Mouse (Mus musculus) limb, embryonic 11.5 days (tissue): ENCODE results near the gene Mfng. TPM values are rescaled to one million over a fixed set of nuclear protein-coding genes. Genes with fewer than 3 reads are reported as not detected.

Experiments used
- ATAC-seq: fragments of 200-750 bp; cut with Nextera tagmentation; 2 replicates; pipeline ENCODE4 v1.8.0; 2017; ENCODE audit warnings: low read depth; ENCODE audit not compliant: insufficient number of reproducible peaks, low FRiP score, low TSS enrichment
- DNase-seq: peaks from one replicate; pipeline ENCODE4 v3.0.0-alpha.2; 2015; ENCODE audit warnings: low spot score
- H3K27ac ChIP-seq: fragments of 300-500 bp; sonication (generic); replicated peaks from 2 replicates; pipeline ENCODE4 v1.5.1; 2014; ENCODE audit warnings: low read depth, mild to moderate bottlenecking, low read length
- H3K27me3 ChIP-seq: fragments of 300-500 bp; sonication (generic); 2 replicates; pipeline ENCODE4 v1.6.1; 2014; ENCODE audit warnings: mild to moderate bottlenecking, low read length, mixed read lengths; ENCODE audit not compliant: control insufficient read depth, insufficient read depth
- H3K36me3 ChIP-seq: fragments of 300-500 bp; sonication (generic); 2 replicates; pipeline ENCODE4 v1.6.1; 2014; ENCODE audit warnings: mild to moderate bottlenecking, low read length, moderate library complexity, mixed read lengths; ENCODE audit not compliant: control insufficient read depth, insufficient read depth
- H3K4me1 ChIP-seq: fragments of 300-500 bp; sonication (generic); 2 replicates; pipeline ENCODE4 v1.6.1; 2014; ENCODE audit warnings: low read length, mixed read lengths; ENCODE audit not compliant: control insufficient read depth, insufficient read depth
- H3K4me2 ChIP-seq: fragments of 300-500 bp; sonication (generic); 2 replicates; pipeline ENCODE4 v1.6.1; 2014; ENCODE audit warnings: low read depth, mild to moderate bottlenecking, moderate library complexity; ENCODE audit not compliant: severe bottlenecking
- H3K4me3 ChIP-seq: fragments of 300-500 bp; sonication (generic); 2 replicates; pipeline ENCODE4 v1.5.1; 2014; ENCODE audit warnings: low read depth, low read length
- H3K9ac ChIP-seq: fragments of 300-500 bp; sonication (generic); 2 replicates; pipeline ENCODE4 v1.6.1; 2014; ENCODE audit warnings: mild to moderate bottlenecking, low read length
- H3K9me3 ChIP-seq: fragments of 300-500 bp; sonication (generic); 2 replicates; pipeline ENCODE4 v1.6.1; 2016; ENCODE audit warnings: low read length; ENCODE audit not compliant: control insufficient read depth
- WGBS: fragments of 180-500 bp; shearing (Covaris S2); extraction: QIAGEN DNeasy Blood & Tissue Kit; methylation state at CpG from one replicate; pipeline ENCODE4 v1.1.7; 2014; 5-methylcytosine and 5-hydroxymethylcytosine counted together
- polyA plus RNA-seq: library from polyadenylated mRNA; unstranded; fragments of >200 nt; fragmentation: Nextera tagmentation; extraction: Ambion mirVana; gene quantifications from 2 replicates; pipeline ENCODE4 v1.2.1, GENCODE M21; 2014

Mfng gene
- polyA plus RNA-seq, result 5.3 and 7.5 TPM in 2 replicates

DNA sequence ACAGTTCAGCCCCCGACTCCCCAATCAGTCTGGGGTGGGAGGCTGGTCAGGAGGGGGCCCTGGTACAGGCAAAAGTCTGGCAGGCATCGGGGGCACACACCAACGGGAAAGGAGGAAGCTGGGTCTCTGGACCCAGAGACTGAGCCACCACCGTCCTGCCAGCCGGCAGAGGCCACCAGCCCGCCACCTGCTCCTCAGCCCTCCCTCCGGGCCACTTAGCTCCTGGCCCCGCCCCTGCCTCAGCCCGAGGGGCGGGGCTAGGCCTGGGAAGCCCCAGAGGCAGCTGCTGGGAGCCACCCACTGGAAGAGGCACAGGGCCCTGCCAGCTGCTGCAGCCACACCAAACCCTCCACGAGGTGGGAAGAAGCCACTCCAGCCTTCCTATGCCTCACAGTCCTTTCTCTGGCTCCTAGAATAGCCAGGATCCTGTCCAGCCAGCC lies at the start of gene Mfng:
TSS of gene Mfng (minus strand) at position 186 of the 440 bp plus-strand sequence.
- ATAC-seq, result no peak
- Histone ChIP-seq H3K36me3 (no peaks in the 10 kb centered on the region; the same call in 1 of the 2 replicates), H3K27me3 (no peaks in the 10 kb centered on the region), H3K27ac (0 out of 2 replicates have a peak within 1 kb of the TSS, but pooled peaks have one; percentile 33), H3K9me3 (no peaks in the 10 kb centered on the region), H3K4me1 (peaks cover 7% of the 10 kb centered on the region), H3K4me2 (peak within 1 kb of the TSS; percentile 20; the same call in 1 of the 2 replicates), H3K9ac (0 out of 2 replicates have a peak within 1 kb of the TSS, but pooled peaks have one; percentile 22), H3K4me3 (peak within 1 kb of the TSS; percentile 10; the same call in 1 of the 2 replicates)
- 0% methylated on average over 9 of the region's 11 CpGs for WGBS
- peak; percentile 72 for DNase-seq

- Histone ChIP-seq H3K36me3 (no peaks in the 10 kb centered on the region), H3K27ac (no peak overlapping the region), H3K27me3 (no peaks in the 10 kb centered on the region), H3K4me3 (no peak overlapping the region), H3K9ac (no peak overlapping the region), H3K4me1 (no peaks in the 10 kb centered on the region), H3K9me3 (no peaks in the 10 kb centered on the region), H3K4me2 (no peak overlapping the region)
- DNase-seq, result no peak
- 51% methylated on average over 6 of the region's 6 CpGs for WGBS
- no peak for ATAC-seq
These were observed 42.8 kb upstream of the Mfng start for GRCm38 (mm10) chr15:78816074-78816391.

DNA sequence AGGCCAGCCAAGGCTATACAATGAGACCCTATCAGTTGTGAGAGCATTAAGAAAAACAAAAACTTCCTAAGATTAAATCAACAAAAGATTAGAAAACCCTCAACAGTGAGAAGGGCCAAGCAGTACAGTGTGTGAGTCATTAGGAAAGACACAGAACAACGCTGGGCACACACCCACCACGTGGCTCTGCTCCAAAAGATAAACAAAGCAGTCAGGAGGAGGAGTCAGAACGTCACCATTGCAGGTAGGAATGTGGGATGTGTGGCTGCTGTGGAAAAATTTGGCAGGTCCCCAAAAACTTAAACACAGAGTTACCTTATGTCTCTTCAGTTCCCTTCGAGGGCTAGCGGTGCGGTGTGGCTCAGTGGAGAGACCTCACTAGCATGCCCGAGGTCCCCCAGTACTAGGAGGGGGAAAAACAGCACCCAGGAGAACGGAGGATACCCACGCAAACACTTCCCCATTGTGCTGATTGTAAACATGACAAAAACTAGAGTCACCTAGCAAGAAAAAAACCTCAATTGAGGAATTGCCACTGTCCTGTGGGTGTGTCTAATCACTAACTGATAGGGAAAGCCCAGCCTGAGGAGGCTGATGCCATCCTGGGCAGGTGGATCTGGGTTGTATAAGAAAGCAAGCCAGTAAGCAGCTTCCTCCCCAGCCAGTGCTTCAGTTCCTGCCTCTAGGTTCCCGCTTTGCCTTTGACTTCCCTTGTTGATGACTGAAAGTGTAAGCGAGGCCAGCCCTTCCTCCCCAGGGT lies 42.2 kb upstream of the Mfng start:
- no peak overlapping the region for H3K27ac ChIP-seq
- no peaks in the 10 kb centered on the region for H3K9me3 ChIP-seq
- ATAC-seq (no peak), DNase-seq (no peak)
- H3K9ac ChIP-seq, result no peak overlapping the region
- no peaks in the 10 kb centered on the region for H3K27me3 ChIP-seq
- no peaks in the 10 kb centered on the region for H3K36me3 ChIP-seq
- no peaks in the 10 kb centered on the region for H3K4me1 ChIP-seq
- H3K4me3 ChIP-seq, result no peak overlapping the region
- no peak overlapping the region for H3K4me2 ChIP-seq
- WGBS, result 58% methylated on average over 11 of the region's 11 CpGs

- H3K27ac ChIP-seq, result no peak overlapping the region
- no peak overlapping the region for H3K4me3 ChIP-seq
- ATAC-seq, result no peak
- no peaks in the 10 kb centered on the region for H3K9me3 ChIP-seq
- H3K27me3 ChIP-seq, result no peaks in the 10 kb centered on the region
- H3K36me3 ChIP-seq, result no peaks in the 10 kb centered on the region
- 0 out of 2 replicates have a peak, but pooled peaks cover 2% of the 10 kb centered on the region for H3K4me1 ChIP-seq
- no peak overlapping the region for H3K4me2 ChIP-seq
- no peak overlapping the region for H3K9ac ChIP-seq
- no peak for DNase-seq
- 93% methylated on average over 4 of the region's 4 CpGs for WGBS
These were observed 40.3 kb upstream of the Mfng start for GRCm38 (mm10) chr15:78813603-78814002.

DNA sequence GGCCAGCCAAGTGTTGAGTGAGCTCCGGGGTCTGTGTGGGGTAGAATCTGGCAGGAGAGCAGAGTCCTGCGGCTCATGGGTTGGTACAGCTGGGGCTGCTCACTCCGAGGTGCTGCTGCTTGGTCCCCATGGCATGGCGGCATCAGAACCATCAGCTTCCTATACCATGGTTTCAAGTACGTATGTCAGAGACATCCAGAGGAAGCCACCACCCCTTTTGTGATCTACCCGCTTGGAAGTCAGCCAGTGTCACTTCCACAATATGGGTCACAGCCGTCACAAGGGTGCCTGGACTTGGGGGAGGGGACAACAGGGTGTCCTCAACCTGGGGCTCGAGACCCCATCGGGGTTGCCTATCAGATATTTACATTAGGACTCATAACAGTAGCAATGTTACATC lies 36.9 kb upstream of the Mfng start:
- WGBS, result 81% methylated on average over 9 of the region's 9 CpGs
- Histone ChIP-seq H3K4me1 (0 out of 2 replicates have a peak, but pooled peaks cover 2% of the 10 kb centered on the region), H3K36me3 (no peaks in the 10 kb centered on the region), H3K27me3 (peaks cover 12% of the 10 kb centered on the region), H3K9ac (no peak overlapping the region), H3K4me3 (no peak overlapping the region), H3K4me2 (no peak overlapping the region), H3K9me3 (no peaks in the 10 kb centered on the region), H3K27ac (no peak overlapping the region)
- ATAC-seq (no peak), DNase-seq (no peak)

DNA sequence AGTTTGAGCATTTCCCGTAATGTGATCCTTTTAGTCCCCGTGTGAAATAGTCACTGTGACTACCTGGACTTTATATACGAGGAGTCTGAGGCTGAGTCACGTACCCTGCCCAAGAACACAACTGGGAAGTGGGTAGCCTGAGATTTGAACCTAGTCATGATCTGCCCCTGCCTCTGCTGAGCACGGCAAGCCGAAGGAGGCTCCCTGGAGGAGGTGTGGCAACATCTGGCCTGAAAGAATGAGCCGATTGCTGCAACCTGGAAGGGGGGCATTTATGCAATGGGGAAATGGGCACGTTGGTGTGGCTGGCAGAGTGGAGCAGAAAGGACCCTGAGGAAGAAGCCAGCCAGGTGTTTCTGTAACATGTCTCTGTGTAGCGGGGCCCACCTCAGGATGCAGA lies 36.5 kb upstream of the Mfng start:
- Histone ChIP-seq H3K4me3 (no peak overlapping the region), H3K4me2 (no peak overlapping the region), H3K36me3 (no peaks in the 10 kb centered on the region), H3K9me3 (no peaks in the 10 kb centered on the region), H3K27me3 (peaks cover 14% of the 10 kb centered on the region), H3K27ac (no peak overlapping the region), H3K9ac (no peak overlapping the region), H3K4me1 (0 out of 2 replicates have a peak, but pooled peaks cover 2% of the 10 kb centered on the region)
- 58% methylated on average over 9 of the region's 9 CpGs for WGBS
- ATAC-seq (no peak), DNase-seq (no peak)

- H3K36me3 ChIP-seq, result no peaks in the 10 kb centered on the region
- 0 out of 2 replicates have a peak, but pooled peaks cover 2% of the 10 kb centered on the region for H3K4me1 ChIP-seq
- H3K27me3 ChIP-seq, result peaks cover 18% of the 10 kb centered on the region
- H3K4me3 ChIP-seq, result no peak overlapping the region
- DNase-seq, result no peak
- H3K4me2 ChIP-seq, result no peak overlapping the region
- 82% methylated on average over 2 of the region's 2 CpGs for WGBS
- no peak overlapping the region for H3K27ac ChIP-seq
- no peak overlapping the region for H3K9ac ChIP-seq
- H3K9me3 ChIP-seq, result no peaks in the 10 kb centered on the region
- no peak for ATAC-seq
These were observed 35.7 kb upstream of the Mfng start for GRCm38 (mm10) chr15:78808980-78809379.

DNA sequence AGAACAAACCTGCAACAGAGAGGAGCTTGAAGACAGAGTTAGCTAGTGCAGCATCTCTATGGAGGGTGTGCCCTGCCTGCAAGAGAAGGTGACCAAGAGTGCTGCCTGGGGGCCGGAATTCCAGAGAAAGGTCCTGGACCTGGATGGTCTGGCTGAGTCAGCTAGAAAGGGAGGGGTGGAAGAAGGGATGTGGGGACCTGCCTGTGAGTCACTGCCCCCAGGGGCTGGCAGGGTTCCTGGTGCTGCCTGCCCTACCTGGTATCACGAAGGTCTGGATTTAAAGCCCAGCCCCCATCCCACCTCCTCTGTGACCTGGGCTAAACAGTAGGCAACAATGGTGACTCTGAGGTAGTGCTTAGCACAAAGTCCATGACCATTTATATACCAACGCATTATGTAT lies 33.9 kb upstream of the Mfng start:
- Histone ChIP-seq H3K4me2 (no peak overlapping the region), H3K9me3 (no peaks in the 10 kb centered on the region), H3K4me1 (0 out of 2 replicates have a peak, but pooled peaks cover 10% of the 10 kb centered on the region), H3K36me3 (no peaks in the 10 kb centered on the region), H3K27me3 (peaks cover 37% of the 10 kb centered on the region), H3K9ac (no peak overlapping the region), H3K4me3 (no peak overlapping the region), H3K27ac (no peak overlapping the region)
- DNase-seq, result no peak
- no peak for ATAC-seq
- WGBS, result 70% methylated on average over 3 of the region's 3 CpGs
